Mouse (Mus musculus) embryo, embryonic 10 days (tissue): ENCODE data around the gene Pnkp.
"Not testable (repeated sequence)": the region's sequence is repeated elsewhere in the genome, so short reads cannot be mapped to it uniquely, and the experiment has no call there.

ENCODE experiments used
- DNase-seq: peaks from one replicate; pipeline ENCODE4 v3.0.0-alpha.2; 2015; ENCODE audit warnings: low spot score

The Pnkp gene

DNA sequence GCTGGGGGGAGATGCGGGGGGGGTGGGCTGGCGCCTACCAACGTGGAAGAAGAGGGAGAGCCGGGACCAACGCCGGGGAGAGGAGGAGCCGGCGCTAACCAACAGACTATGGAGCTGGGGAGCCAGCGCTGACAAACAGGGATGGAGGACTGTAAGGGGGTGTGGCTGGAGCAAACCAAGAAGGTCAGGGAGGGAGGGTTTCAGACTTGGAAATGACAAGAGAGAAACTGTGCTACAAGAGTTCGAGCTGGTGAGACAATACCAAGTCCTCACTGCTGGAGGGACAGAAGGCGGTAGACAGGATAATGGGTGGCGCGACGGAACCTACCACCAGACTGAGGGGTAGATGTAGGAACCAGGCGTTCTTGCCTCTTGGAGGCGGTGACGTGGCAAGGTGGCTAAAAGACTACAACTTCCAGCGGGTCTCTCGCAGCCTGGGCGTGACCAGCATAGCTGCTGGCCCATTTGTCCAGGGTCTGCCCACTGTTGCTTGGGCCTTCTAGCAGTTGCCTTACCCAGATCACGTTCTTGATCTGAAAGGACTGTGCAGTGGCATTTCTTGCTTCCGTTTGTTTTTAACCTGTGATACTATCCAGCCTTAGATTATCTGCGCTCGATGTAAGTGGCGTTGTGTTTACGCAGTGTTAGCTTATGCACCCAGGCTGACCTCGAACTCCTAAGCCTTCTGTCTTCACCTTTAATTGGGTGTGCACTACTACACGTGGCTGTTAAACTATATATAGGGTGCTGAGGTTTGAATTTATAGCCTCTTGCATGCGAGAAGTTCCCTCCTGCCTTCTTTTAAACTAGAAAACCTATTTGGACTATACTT lies 13.0 kb downstream of the Pnkp start, which contains the start of gene Ptov1:
TSS of gene Ptov1 (minus strand) at position 92 of the 832 bp plus-strand sequence.
- DNase-seq = peak; percentile 95

DNA sequence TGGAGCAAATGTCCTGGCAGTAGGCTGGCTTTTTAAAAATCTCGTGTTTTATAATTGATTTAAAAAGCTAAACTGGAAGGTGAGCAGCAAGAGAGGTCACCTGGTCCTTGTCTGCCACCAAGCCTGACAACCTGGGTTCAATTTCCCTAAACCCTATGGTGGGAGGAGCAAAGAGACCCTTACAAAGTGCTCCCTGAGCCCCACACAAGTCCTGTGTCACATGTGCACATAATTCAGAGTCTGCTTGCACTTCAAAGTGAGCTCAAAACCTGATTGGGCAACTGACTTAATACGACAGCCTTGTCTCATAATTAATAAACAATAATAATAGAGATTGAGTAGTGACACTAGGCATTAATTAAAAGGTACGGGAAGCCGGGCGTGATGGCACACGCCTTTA lies 13.7 kb downstream of the Pnkp start:
- no peak for DNase-seq

DNA sequence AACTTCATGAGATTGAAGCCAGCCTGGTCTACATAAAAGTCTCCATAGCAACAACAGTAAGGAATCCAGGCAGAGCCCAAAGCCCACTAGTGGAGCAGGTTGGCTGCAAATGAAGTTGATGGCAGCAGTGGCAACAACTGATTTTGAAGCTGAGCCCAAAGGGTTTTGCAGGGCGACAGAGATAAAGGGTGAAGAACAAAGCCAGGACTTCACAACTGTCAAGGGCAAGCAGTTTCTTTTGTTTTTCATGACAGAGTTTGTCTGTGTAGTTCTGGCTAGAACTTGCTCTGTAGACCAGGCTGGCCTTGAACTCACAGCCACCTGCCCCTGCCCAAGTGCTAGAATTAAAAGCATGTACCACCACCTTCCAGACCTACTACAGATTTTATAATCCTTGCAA lies 14.2 kb downstream of the Pnkp start:
- no peak for DNase-seq

DNA sequence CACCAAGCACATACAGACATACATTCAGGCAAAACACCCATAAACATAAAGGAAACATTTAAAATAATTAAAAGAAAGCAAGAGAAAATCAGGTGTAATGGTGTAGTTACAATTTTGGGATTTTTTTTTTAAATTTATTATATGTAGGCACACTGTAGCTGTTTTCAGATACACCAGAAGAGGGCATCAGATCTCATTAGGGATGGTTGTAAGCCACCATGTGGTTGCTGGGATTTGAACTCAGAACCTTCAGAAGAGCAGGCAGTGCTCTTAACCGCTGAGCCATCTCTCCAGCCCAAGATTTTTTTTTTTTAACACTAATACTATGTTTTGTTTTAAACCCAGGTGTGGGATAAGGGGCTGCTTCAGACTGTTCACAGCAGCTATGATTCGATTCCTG lies 14.8 kb downstream of the Pnkp start:
- not testable (repeated sequence) for DNase-seq

DNA sequence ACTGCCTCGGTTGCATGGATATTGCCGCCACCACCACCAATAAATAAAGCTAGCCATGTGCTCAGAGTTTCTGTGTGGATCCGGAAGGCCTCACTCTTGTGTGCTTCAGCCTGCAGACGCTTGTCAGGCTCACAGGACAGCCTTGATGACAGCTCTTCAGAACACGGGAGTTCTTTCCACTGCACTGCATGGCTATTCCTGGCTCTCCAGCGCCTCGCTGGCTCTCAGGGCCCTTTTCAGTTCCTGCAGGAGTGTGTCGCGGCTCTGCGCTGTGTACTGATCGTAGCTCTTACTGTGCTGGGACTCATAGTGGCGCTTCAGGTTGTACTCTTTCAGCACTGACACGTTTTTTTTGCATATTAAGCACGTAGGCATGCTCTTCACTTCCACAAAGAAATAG lies 20.9 kb downstream of the Pnkp start:
- DNase-seq = no peak

DNA sequence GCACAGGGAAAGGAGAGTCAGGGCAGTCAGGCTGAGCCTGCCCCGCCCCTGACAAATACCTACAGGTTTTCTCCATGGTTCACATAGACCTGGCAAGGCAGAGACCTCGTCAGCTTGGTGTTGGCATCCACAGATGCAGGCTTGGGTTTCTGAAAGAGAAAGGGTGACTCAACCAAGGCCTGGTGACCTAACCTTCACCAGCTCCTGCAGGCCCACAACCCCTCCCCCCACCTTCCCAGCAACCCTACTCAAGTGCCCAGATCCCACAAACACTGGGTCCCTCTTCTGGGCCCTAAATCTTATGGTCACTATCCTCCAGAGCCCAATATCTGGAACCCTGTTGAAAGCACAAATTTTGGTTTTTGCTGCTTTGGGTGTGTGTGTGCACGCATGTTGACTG lies 26.1 kb downstream of the Pnkp start:
- DNase-seq = no peak

DNA sequence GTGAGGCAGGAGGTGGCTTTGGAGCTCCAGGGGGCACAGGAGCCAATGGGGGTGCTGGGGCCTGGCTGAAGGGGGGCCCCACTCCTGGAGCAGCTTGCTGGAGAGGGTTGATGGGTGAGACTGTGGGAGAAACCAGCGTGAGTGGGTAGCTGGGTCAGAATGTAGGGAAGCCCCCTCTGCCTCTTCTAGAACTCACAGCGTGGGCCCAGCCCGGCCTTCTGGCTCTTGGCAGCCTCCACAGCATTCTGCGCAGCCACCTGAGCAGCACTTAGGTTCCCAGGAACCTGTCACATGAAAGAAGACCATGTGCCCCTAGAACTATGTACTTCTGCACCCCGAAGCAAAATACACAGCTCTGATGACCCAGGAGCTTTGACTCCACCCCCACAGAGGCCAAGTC lies 27.7 kb downstream of the Pnkp start:
- no peak for DNase-seq

DNA sequence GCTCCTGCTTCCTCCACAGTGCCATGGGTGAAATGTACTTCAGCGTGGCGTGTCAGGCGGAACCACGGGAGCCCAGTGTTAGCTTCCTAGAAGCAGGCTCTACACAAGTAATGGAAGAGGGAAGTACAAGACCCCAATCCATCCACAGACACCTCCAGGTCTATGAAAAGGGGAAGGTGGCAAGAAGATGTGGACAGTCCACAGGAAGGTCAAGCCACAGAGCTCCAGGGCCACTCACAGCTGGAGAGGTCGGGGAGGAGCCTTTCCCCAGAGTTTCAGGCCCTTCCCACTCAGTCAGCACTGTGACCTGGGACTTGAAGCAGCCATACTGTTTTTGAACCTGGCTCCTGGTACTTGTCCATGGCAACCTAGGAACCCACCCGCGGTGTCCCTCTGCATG lies 30.0 kb downstream of the Pnkp start:
- DNase-seq = no peak

DNA sequence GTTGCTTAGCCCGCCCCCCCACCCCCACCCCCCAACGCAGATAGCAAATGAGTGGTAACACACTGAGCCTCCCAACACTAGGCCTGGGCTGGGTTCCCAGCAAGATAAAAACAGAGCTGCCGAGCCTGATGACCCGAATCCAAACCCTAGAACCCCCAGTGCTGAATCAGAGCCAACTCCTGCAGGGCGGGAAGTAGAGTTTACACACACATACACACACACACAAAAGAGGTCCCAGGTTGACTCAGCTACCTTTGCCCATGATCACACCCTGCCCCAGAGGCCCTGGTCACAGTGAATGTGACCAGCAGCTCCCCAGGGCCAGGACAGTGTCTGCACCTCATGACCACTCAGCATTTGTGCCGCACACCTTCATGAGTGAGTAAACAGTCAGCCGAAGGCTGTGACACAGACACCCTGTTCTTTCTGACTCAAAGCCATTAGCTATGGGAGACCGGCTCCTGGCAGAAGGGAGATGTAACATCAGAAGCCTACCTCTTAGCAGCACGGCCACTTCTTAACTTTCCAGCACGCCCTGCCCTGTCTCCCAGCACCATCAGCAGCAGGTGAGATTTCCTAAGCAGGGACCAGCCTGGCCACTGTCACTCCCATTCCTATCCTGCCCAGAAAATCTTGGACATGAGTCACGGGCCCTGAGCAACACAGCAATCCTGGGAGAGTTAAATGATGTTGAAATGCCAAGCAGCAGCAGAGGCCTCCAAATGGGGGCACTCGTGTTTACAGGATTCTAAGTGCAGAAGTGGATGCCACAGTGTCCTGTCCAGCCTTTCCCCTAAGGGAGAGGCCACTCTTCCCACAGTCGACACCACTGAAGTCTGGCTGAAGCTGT lies 31.5 kb downstream of the Pnkp start:
- no peak for DNase-seq

DNA sequence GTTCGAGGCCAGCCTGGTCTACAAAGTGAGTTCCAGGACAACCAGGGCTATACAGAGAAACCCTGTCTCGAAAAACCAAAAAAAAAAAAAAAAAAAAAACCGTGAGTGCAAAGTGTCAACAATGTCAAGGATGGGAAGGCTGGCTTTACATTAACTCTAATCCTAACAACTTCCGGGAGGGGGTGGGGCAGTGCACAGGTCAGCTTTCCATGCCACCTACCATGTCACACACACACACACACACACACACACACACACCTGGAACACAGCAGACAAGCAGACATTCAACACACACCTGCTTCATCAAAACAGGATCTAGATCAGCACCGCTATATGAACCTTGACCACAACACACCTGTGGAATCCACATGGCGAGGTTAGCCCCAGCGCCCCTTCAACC lies 33.2 kb downstream of the Pnkp start:
- DNase-seq = no peak

DNA sequence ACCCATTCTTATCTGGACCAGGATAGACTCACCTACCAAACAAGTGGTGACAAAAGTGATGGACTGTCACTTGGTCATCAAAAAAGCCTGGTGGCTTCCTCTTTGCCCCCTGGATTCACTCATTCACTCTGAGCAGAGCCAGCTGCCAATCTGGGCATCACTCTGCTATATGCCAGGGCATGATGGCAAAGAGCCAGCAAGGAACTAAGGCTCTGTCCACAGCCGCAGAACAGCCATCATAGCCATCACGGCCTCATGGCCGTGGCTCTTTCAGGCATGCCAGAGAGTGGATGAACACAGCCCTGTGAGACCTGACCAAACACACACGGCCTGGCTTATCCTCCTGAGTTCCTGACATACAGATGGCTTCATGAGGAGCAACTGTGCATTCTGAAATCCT lies 33.8 kb downstream of the Pnkp start:
- DNase-seq = no peak

DNA sequence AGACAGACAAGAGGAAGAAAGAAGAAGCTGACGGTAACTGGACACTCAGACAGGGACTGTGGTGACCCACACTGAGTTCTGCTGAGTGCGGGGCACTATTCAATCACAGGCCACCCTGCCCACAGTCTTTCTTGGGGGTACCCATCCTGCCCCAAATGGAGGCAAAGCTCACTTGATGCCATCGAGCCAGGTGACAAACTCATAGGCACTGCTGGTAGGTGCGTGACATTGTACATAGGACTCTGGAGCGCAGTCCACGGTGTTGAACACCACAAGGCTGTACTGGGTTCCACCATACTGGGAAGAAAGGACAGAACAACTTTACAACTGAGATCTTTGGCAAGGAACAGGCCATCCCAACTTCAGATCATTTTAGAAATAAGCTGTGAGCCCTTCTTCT lies 34.7 kb downstream of the Pnkp start:
- no peak for DNase-seq

DNA sequence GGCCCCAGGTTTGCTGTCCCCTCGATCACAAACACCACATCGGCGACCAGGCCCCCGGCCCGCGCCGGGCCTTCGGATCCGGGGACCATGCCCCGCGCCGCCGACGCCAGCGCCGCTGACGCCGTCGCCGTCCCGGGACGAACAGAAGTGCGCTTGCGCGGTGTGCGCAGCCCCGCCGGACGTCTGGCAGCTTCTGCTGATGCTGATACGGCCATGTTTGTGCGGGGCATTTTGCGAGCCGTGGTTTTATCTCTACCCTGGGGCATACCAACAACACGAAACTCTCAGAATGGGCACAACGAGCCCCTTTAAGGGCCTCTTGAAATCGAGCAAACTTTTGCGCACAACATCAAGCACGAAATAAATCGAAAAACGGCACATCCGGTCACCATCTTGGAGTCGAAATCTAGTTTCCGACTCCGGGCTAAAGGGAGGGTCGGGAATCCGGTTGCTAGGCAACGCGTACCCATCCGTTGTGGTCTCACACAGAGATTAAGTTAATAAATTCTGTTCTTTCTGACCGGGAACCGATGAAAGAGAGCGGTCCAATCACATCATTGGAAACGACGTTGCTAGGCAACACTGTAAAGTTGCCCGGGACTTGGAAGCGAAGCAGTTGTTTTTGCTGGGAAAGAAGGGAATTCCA lies 35.5 kb downstream of the Pnkp start, which contains the start of gene Med25:
TSS of gene Med25 (minus strand) at position 437 of the 646 bp plus-strand sequence.
- peak; percentile 98 for DNase-seq

DNA sequence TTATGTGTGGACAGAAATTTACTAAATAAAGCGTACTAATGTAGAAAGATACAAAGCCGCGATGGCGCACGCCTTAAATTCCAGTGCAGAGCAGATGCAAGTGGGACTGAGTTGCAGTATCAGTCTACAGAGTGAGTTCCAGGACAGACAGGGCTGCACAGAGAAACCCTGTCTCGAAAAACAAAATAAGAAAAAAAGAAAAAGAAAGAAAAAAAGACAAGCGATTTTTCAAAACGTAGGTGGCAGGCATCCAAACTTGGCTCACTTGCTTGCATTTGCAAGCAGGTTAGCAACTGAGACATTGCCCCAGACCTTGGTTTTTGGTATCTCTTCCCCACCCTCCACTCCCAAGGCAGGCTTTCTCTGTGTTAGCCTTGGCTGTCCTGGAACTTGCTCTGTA lies 36.3 kb downstream of the Pnkp start:
- DNase-seq = no peak

DNA sequence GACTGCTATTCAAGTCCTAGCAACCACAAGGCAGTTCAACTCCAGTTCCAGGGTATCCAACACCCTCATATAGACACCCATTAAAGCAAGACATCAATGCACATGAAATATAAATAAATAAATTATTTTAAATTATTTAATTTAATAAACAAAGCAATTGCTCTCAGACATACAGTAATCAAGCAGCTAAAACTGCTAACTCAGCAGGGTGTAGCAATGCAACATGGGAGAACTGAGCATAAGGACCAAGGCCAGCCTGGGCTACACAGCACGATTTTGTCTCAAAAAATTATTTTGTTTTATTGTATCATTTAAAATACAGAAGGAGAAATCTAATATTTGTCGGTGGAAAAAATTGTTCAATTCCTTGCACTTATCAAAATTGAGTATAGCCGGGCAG lies 37.2 kb downstream of the Pnkp start:
- no peak for DNase-seq

DNA sequence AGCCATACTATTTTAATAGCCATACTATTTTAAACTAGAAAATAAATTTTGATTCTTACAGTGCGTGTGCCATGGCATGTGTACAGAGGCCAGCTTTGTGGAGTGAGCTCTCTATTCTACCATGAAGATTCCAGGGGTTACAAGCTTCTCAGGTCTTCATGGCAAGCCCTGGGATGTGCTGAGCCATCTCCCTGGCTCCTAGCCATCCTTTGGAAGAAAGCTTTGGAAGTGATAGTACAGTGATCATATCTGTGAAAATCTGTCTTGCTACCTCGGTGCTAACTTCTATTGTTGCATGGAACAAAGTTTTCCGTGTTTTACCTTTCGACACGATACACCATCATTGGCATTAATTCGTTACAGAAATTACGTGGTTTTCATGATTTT lies 38.3 kb downstream of the Pnkp start:
- DNase-seq = no peak

DNA sequence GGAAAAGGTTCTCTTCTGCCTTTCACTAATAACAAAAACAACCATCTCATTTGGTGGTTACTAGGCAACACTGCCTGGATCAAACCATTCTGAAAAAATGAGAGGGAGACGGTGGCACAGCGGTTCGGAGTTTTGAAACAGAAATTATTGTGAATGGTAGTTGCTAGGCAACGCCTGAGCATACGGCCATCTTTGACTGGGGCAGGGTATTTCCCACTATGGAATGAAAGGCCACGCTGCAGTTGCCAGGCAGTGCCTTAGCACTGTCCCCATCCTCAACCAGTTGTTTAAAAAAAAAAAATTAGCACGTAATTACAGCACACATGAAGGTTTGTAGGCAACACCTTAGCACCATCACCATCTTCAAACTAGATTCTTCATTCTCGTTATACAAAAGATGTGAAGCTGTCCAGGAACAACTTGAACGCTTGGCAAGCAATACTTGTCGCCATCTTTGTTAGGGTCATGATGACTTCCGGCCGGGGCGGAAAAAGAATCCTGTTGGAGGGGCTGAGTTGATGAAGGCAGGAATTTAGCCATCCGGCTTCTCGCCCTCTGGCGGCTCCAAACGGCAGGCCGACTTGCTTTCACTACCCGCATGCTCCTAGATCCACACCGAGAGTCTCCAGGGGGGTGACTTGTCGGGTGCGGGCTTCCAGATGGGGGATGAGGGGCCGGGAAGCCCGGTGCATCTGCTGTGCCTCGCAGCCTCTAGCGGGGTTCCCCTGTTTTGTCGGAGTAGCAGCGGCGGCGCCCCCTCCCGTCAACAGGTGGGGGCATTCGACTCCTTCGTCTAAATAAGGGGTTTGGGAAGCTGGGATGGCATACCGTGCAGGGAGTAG lies 38.9 kb downstream of the Pnkp start, which contains the start of gene Fuz:
TSS of gene Fuz (plus strand) at position 487 of the 842 bp plus-strand sequence.
- DNase-seq = peak; percentile 93

DNA sequence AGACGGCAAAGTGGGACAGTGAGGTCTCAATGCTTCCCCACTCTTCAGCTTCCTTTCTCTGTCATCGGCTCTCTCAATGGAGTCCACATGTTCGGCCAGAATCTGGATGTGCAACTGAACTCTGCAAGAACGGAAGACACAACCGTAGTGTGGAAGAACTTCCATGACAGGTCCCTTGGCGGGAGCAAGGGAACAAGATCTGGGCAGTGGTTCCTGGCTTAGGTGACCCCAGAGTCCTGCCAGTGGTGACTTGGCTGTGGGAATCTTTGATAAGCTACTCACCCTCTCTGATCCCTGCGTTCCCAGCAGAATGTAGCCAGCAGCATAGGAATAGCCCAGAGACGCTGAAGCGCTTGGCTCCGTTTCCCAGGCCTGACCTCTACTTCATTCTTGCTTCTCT lies 39.6 kb downstream of the Pnkp start:
- no peak for DNase-seq

DNA sequence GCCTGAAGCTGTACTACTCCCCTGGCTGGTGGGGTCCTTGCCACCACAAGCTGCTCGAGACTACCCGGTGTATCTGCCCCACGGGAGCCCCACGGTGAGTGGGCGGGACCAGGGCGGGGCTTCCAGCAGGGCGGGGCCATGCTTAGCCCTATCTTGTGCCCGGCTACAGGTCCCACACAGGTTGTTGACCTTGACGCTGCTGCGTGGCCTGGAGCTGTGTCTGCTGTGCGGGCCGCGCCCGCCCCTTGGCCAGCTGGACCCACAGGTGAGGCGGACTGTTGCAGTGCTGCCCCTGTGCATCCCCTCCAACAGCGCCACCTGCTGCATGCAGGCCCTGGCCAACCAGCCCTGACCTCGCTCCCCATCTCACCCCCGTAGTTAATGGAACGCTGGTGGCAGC lies 41.7 kb downstream of the Pnkp start:
- DNase-seq = peak; percentile 40

DNA sequence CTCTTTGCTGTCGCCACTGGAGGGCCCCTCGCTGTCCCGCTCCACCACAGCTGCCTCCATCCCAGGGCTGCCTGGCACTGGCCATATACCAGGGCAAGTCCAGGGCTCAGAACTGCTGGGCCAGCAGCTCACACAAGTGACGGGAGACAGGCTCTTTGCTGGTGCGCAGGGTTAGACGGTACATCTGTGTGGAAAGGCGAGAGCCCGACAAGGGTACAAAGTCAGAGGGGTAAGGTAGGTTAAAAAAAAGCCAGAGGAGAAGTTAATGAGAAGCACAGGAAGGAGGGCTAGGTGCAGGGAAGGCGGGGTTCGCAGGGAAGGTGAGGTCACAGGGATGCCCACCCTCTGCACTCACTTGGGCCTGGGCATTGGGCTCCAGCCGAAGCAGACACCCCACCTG lies 43.7 kb downstream of the Pnkp start:
- DNase-seq = no peak

DNA sequence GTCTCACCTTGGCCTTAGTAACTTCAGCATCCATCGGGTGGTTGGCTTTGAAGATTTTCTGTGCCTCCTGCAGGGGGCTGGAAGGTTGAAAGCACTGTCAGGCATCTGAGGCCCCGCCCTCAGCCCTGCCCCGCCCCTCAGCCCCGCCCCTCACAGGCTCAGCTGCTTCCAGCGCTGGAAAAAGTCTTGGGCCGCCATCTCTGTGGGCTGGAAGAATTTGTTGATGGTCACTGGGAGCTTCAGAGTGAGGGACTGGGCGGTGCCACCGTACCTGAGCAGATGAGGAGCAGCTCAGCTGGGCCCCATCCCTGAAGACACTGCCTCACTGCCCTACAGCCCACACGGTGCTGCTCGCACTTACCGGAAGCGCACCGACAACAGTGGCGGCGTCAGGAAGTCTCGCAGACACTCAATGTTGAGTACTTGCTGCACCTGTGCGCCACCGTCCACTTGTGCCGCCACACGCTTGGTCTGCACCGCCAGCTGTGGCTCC lies 44.3 kb downstream of the Pnkp start:
- DNase-seq = peak; percentile 66

DNA sequence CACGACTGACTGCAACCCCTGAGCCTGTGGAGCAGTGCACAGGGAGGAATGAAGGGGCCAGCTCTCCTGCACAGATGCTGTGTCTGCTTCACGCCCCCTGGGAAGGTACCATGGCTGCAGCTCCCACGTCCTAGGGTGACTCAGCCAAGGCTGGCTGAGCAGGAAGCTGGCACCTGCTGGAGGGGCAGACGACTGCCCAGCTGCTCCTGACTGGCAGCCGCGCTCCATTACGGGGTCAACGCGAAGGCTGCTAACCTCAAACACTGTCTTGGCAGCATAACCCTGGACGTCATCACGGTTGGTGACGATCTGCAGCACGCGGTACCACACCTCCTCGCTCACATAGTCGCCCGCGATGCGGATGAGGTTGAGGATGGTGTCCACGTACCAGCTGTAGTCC lies 48.5 kb downstream of the Pnkp start:
- DNase-seq = no peak
